Mouse (Mus musculus): ENCODE data around the gene Crls1. TPM values are rescaled to one million over a fixed set of nuclear protein-coding genes. Genes with fewer than 3 reads are reported as not detected.

Gene Crls1
- polyA plus RNA-seq, 1 experiment: not detected

DNA sequence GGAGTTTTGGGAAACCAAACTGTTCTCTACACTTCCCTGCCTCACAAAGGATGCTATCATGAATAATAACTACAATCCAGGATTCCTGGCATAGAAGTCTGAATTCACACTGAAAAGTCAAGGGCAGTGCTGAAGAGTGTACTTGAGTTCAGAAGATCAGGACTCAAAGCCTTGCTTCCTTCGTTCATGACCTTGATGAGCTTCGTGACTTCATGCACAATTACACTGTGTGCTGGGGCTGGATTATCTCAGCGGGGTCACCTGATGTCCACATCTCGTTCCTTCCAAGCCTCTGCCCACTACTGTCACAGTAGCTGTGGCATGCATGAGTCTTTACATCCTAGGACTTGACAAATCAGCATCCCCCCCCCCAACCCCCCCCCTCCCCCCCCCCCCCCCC, 55.2 kb downstream of the Crls1 start:
- TF ChIP-seq POLR2A (IDR thresholded peaks at IDR 0.05; ENCODE audit: insufficient read depth, low read depth, low read length) (no peak), CTCF (IDR thresholded peaks at IDR 0.05; ENCODE audit: insufficient read depth, low read depth, low read length) (no peak)
- H3K4me1 ChIP-seq (ENCODE audit: control insufficient read depth, insufficient read depth, low read length): no peaks in the 10 kb centered on the region
- 77% methylated on average over 4 of the region's 4 CpGs for WGBS

DNA sequence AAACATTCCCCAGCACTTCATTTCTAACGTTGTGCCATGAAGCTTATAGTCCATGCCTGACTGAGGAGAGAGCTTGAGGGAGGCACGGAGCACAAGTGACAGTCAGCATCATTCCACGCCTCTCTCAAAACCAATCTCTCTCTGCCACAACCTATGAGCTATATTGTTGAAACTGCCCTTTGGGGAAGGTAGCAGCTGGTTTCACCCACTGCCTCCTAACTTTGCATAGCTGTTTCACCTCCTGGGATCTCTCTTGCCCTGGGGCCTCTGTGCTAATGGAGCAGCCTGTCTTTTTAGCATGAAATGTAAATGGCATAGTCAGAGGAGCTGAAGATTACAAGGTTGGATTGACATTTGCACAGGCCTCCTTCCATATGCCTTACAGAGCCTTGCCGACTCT, 55.6 kb downstream of the Crls1 start:
- H3K4me3 ChIP-seq (ENCODE audit: insufficient read depth, low read depth, low read length): no peak overlapping the region
- TF ChIP-seq CTCF (IDR thresholded peaks at IDR 0.05; ENCODE audit: insufficient read depth, low read depth, low read length) (no peak), POLR2A (IDR thresholded peaks at IDR 0.05; ENCODE audit: insufficient read depth, low read depth, low read length) (no peak)
- WGBS: 71% methylated on average over 4 of the region's 4 CpGs
- no peak overlapping the region for H3K27ac ChIP-seq (ENCODE audit: insufficient read depth, low read depth, low read length)
- no peaks in the 10 kb centered on the region for H3K4me1 ChIP-seq (ENCODE audit: control insufficient read depth, insufficient read depth, low read length)

More for the DNA sequence above, 55.2 kb downstream of the Crls1 start:
- Histone ChIP-seq H3K27ac (ENCODE audit: insufficient read depth, low read depth, low read length) (no peak overlapping the region), H3K4me3 (ENCODE audit: insufficient read depth, low read depth, low read length) (no peak overlapping the region)

DNA sequence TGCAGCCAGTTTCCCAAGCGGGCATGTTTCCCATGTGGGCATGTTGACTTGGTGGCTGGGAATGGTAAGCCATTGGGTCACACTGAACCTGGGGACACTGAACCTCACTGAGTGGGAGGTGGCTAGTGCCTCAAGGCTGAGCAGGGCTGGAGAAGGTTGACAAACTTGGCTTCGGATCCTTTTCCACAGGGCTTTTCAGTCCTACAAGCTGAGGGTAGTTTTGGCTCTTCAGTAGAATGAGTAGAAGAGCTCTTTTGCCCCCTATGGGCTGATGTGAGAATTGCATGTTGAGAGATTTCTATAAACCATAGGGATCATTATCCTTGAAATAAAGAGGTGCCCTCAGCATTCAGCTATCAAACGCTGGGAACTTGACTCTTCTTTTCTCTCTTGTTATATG, 57.0 kb downstream of the Crls1 start:
- H3K4me3 ChIP-seq (ENCODE audit: insufficient read depth, low read depth, low read length): no peak overlapping the region
- H3K4me1 ChIP-seq (ENCODE audit: control insufficient read depth, insufficient read depth, low read length): no peaks in the 10 kb centered on the region
- TF ChIP-seq POLR2A (IDR thresholded peaks at IDR 0.05; ENCODE audit: insufficient read depth, low read depth, low read length) (no peak), CTCF (IDR thresholded peaks at IDR 0.05; ENCODE audit: insufficient read depth, low read depth, low read length) (no peak)
- WGBS: 38% methylated on average over 3 of the region's 3 CpGs
- no peak overlapping the region for H3K27ac ChIP-seq (ENCODE audit: insufficient read depth, low read depth, low read length)

DNA sequence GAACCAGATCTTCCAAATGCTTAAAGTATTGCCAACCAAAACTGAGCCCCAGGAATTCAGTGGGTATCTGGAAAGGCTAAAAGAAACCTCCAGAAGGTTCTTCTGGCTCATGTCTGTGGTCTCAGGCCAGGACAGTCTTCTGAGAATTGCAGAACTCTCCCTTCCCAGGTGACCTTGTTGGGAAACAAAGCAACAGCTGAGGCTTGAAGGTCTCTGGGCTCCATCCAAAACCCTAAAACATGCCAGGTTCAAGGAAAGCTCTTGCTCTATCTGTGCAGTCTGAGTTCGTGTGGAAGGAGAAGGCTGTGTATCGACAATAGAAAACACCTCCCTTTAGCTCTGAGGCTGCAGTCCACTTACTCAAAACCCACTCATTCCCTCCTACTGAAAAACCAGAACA, 58.5 kb downstream of the Crls1 start:
- H3K4me3 ChIP-seq (ENCODE audit: insufficient read depth, low read depth, low read length): no peak overlapping the region
- no peak for TF ChIP-seq CTCF (IDR thresholded peaks at IDR 0.05; ENCODE audit: insufficient read depth, low read depth, low read length)
- TF ChIP-seq POLR2A (IDR thresholded peaks at IDR 0.05; ENCODE audit: insufficient read depth, low read depth, low read length): no peak
- H3K4me1 ChIP-seq (ENCODE audit: control insufficient read depth, insufficient read depth, low read length): no peaks in the 10 kb centered on the region
- WGBS: 64% methylated on average over 2 of the region's 2 CpGs
- H3K27ac ChIP-seq (ENCODE audit: insufficient read depth, low read depth, low read length): no peak overlapping the region

DNA sequence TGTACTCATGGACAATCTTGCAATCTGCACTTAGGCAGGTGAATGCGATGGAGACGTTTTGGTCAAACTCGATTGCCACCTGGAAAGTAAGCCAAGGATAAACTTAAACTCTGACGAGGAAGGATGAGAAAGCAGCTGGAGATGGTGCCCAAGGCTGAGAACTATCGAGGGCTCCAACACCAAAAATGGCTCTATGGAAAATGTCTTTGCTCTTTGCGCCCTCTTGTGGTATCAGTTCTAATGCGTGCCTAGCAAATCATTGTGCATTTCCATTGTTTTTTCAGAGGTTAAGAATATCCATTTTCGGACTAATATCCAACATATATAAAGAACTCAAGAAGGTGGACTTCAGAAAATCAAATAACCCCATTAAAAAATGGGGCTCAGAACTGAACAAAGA, 60.3 kb downstream of the Crls1 start:
- Histone ChIP-seq H3K4me1 (ENCODE audit: control insufficient read depth, insufficient read depth, low read length) (no peaks in the 10 kb centered on the region), H3K4me3 (ENCODE audit: insufficient read depth, low read depth, low read length) (no peak overlapping the region), H3K27ac (ENCODE audit: insufficient read depth, low read depth, low read length) (no peak overlapping the region)
- 30% methylated on average over 8 of the region's 8 CpGs for WGBS
- no peak for TF ChIP-seq POLR2A (IDR thresholded peaks at IDR 0.05; ENCODE audit: insufficient read depth, low read depth, low read length)
- TF ChIP-seq CTCF (IDR thresholded peaks at IDR 0.05; ENCODE audit: insufficient read depth, low read depth, low read length): no peak

DNA sequence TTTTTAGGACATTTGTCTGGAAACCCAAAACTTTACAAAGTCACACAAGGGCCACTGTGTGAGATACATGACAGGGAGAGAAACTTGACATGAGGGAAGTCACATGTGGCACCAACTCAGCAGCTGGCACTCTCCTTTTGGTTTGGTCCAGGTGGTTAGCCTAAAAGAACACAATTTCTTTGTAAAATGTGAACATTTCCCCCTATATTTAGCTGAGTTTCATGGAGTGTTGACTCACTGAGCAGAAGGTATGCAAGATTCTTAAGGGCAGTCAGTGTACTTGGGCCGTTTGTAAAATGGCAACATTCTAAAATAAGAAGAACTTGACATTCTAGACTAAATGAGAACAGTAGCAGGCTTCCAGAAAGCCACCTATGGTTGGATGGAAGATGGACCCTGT, 68.3 kb downstream of the Crls1 start:
- Histone ChIP-seq H3K27ac (ENCODE audit: insufficient read depth, low read depth, low read length) (no peak overlapping the region), H3K4me3 (ENCODE audit: insufficient read depth, low read depth, low read length) (no peak overlapping the region), H3K4me1 (ENCODE audit: control insufficient read depth, insufficient read depth, low read length) (no peaks in the 10 kb centered on the region)
- TF ChIP-seq CTCF (IDR thresholded peaks at IDR 0.05; ENCODE audit: insufficient read depth, low read depth, low read length) (no peak), POLR2A (IDR thresholded peaks at IDR 0.05; ENCODE audit: insufficient read depth, low read depth, low read length) (no peak)
- 83% methylated on average over 1 of the region's 1 CpGs for WGBS

Other genes with a start within 250 kb of the Crls1 start
- not detected in 2 replicates for gene Shld1, start 159.7 kb upstream of the Crls1 start, polyA plus RNA-seq (2012; ENCODE audit: insufficient read depth, insufficient read length, low replicate concordance, missing spikeins)
- 149 TPM in 1 of 2 replicates, not detected in the other for gene Chgb, start 65.4 kb upstream of the Crls1 start, polyA plus RNA-seq (2012; ENCODE audit: insufficient read depth, insufficient read length, low replicate concordance, missing spikeins)
- gene Trmt6, start 30.6 kb upstream of the Crls1 start, polyA plus RNA-seq (2012; ENCODE audit: insufficient read depth, insufficient read length, low replicate concordance, missing spikeins): not detected in 2 replicates
- not detected in 2 replicates for gene Mcm8, start 30.5 kb upstream of the Crls1 start, polyA plus RNA-seq (2012; ENCODE audit: insufficient read depth, insufficient read length, low replicate concordance, missing spikeins)
- gene Lrrn4, start 34.2 kb downstream of the Crls1 start, polyA plus RNA-seq (2012; ENCODE audit: insufficient read depth, insufficient read length, low replicate concordance, missing spikeins): not detected in 2 replicates
- not detected in 2 replicates for gene Fermt1, start 99.2 kb downstream of the Crls1 start, polyA plus RNA-seq (2012; ENCODE audit: insufficient read depth, insufficient read length, low replicate concordance, missing spikeins)

Data from olfactory bulb, adult 2 months (tissue).